Mouse (Mus musculus): Measurements from ENCODE around the gene Olfr1093.

Olfr1093 gene

DNA sequence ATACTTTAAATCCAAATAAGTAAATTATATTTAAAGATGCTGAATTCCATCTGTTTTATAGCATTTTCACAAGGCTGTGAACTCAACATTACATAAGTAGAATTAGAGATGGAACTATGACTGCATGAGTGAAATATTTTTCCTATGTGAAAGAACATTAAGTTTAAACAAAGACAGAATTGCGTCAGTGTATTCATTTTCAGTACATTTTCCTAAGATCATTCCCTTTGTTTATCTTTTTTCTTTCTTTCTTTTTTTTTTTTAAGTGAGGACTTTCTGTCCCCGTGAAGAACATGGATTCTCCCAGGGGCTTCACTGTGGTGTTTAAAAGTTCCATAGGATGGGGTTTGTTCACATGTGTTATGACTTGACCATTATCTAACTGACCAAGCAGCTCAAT, at the start of gene Olfr1093:
Gene Olfr1093, plus strand, starts transcription at position 301 of the 400 bp plus-strand sequence.
- DNase-seq (ENCODE audit: low spot score in 2 of 2) = no peak

DNA sequence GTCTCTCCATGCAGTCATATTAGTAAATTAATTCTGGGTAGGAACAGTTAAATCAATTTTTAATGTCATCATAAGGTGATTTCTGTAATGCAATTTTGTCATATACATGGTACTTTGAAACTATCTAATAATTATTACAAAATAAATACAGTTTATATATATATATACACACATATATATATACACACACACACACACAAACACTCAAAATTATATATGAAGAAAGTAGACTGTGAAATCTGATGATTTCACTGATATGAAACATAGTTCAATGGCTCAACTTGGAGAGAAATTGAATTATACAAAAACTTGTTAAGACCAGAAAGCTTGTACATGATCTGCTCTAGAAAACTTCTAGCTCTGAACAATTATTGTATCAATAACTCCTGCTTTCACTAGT, 48.7 kb upstream of the Olfr1093 start, which contains the start of gene Olfr1089:
Gene Olfr1089, minus strand, starts transcription at position 101 of the 400 bp plus-strand sequence.
- no peak for DNase-seq (ENCODE audit: low spot score in 2 of 2)

DNA sequence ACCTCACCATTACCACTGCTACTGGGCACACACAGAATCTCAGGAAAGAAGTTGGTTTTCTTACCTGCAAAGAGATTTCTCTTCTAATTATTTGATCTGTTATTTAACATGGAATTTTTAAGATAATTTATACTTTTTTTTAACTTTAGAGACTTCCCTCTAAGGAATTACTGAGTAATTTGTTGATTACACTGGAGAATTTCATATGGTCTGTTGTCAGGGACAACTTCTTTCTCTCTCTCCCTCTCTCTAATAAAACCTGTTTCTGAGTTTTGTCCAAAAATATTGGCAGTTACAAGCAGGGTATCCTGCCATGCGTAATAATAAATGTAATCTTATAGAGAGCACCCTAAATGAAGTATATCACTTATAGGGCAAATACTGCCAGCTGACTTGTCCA, 23.4 kb upstream of the Olfr1093 start, which contains the start of gene Olfr1090:
Gene Olfr1090, minus strand, starts transcription at position 101 of the 400 bp plus-strand sequence.
- DNase-seq (ENCODE audit: low spot score in 2 of 2) = no peak

DNA sequence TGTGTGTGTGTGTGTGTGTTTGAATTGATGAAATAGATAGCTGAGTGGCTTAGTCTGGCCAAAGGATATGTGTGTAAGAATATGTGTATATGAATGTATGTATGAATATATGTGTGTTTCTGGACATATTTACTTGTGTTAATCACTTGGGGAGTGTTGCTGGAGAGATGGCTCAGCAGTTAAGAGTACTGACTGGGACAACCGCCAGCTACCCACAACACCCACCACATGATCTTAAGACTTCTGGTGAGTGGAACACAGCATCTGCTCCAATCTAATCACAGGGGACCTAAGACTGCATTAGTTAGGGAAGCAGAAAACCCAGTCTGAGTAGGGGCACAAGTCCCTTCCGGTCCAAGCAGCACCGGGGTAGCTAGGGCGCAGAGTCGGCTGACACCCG, 21.2 kb upstream of the Olfr1093 start:
- no peak for DNase-seq (ENCODE audit: low spot score in 2 of 2)

DNA sequence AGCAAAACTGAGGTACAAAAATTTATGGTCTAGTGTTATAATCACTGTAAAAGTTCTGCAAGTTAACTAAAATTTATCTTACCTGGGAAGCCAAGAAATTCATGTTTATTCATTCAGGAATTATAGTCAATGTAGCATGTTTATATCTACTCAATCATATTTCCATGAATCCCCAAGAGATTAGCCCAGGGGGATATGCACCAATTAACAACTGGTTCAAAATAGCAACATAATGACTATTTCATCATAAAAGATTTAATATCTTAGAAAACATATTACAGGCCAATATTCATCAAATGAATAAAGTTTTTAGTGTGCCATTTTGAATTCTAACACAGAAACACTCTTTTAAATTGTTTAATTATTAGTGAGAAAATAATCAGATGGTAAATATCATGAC, 27.6 kb downstream of the Olfr1093 start, which contains the start of gene Olfr141:
Gene Olfr141, minus strand, starts transcription at position 101 of the 400 bp plus-strand sequence.
- DNase-seq (ENCODE audit: low spot score in 2 of 2) = no peak

DNA sequence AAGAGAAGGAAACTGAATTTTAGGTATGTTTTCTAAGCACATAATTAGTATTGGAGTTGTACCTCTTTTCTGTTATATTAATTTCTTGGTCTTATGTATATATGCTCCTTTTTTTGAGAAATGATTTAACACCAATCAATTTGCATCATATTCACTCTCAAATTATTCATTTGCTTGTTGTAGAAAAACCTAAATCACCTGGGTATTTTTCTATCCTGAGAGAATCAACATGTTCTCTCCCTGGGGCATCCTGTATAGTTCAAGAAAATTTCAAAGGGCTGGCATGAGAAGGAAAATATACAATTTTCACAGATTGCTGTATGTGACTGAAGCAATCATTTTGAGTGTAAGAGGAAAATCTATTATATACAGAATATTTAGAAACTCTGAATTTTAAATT, 42.1 kb downstream of the Olfr1093 start, which contains the start of gene Olfr1094:
Gene Olfr1094, plus strand, starts transcription at position 301 of the 400 bp plus-strand sequence.
- DNase-seq (ENCODE audit: low spot score in 2 of 2) = no peak
